Mouse (Mus musculus) testis, adult 2 months (tissue): ENCODE measurements around the gene Nek2.

Experiments used
- CTCF ChIP-seq: fragments of 200-500 bp; IDR thresholded peaks from 2 replicates; pipeline ENCODE4 v1.5.1; 2012; ENCODE audit warnings: low read depth, mild to moderate bottlenecking, inconsistent platforms, low read length, moderate library complexity; ENCODE audit not compliant: control insufficient read depth, insufficient read depth, insufficient replicate concordance
- POLR2A ChIP-seq: fragments of 200-500 bp; IDR thresholded peaks from 2 replicates; pipeline ENCODE4 v1.6.1; 2012; ENCODE audit warnings: low read depth, mild to moderate bottlenecking, inconsistent platforms, low read length, moderate library complexity; ENCODE audit not compliant: control insufficient read depth

GRCm38 (mm10) chr1:191814240-191814639, 7.0 kb upstream of the Nek2 start:
- no peak for TF ChIP-seq CTCF
- no peak for TF ChIP-seq POLR2A
